Mouse (Mus musculus): ENCODE data around the gene Isx.

Gene Isx

GRCm38 (mm10) chr8:74872940-74873339 lies at the start of gene Isx:
Gene Isx (plus strand): TSS chr8:74873173.
- no peak for DNase-seq (ENCODE audit: low spot score)

- DNase-seq (ENCODE audit: low spot score) = peak; percentile 52
These were observed 45.3 kb upstream of the Isx start for GRCm38 (mm10) chr8:74827689-74828088.

- no peak for DNase-seq (ENCODE audit: low spot score)
These were observed 41.7 kb upstream of the Isx start for GRCm38 (mm10) chr8:74831322-74831721.

- DNase-seq (ENCODE audit: low spot score) = no peak
These were observed 38.7 kb upstream of the Isx start for GRCm38 (mm10) chr8:74834246-74834645.

- peak; percentile 31 for DNase-seq (ENCODE audit: low spot score)
These were observed 25.5 kb upstream of the Isx start for GRCm38 (mm10) chr8:74847376-74848048.

GRCm38 (mm10) chr8:74848707-74849106 lies 24.3 kb upstream of the Isx start:
- DNase-seq (ENCODE audit: low spot score) = no peak

- no peak for DNase-seq (ENCODE audit: low spot score)
These were observed 22.0 kb upstream of the Isx start for GRCm38 (mm10) chr8:74850971-74851370.

- DNase-seq (ENCODE audit: low spot score) = no peak
These were observed 21.1 kb upstream of the Isx start for GRCm38 (mm10) chr8:74851837-74852236.

- peak; percentile 51 for DNase-seq (ENCODE audit: low spot score)
These were observed 19.5 kb upstream of the Isx start for GRCm38 (mm10) chr8:74853488-74853887.

GRCm38 (mm10) chr8:74854786-74855185 lies 18.2 kb upstream of the Isx start:
- DNase-seq (ENCODE audit: low spot score) = no peak

GRCm38 (mm10) chr8:74855341-74855740 lies 17.6 kb upstream of the Isx start:
- DNase-seq (ENCODE audit: low spot score) = no peak

GRCm38 (mm10) chr8:74859241-74859640 lies 13.7 kb upstream of the Isx start:
- no peak for DNase-seq (ENCODE audit: low spot score)

- no peak for DNase-seq (ENCODE audit: low spot score)
These were observed 12.5 kb upstream of the Isx start for GRCm38 (mm10) chr8:74860449-74860848.

GRCm38 (mm10) chr8:74862598-74862997 lies 10.4 kb upstream of the Isx start:
- DNase-seq (ENCODE audit: low spot score) = no peak

- no peak for DNase-seq (ENCODE audit: low spot score)
These were observed 2.5 kb upstream of the Isx start for GRCm38 (mm10) chr8:74870346-74870949.

- DNase-seq (ENCODE audit: low spot score) = no peak
These were observed 1.3 kb upstream of the Isx start for GRCm38 (mm10) chr8:74871686-74872085.

- DNase-seq (ENCODE audit: low spot score) = no peak
These were observed 686 bp upstream of the Isx start for GRCm38 (mm10) chr8:74872151-74872823.

- DNase-seq (ENCODE audit: low spot score) = no peak
These were observed 1.6 kb downstream of the Isx start for GRCm38 (mm10) chr8:74874565-74874964.

GRCm38 (mm10) chr8:74878637-74879036 lies 5.7 kb downstream of the Isx start:
- DNase-seq (ENCODE audit: low spot score) = no peak

GRCm38 (mm10) chr8:74888763-74889162 lies 15.8 kb downstream of the Isx start:
- peak; percentile 41 for DNase-seq (ENCODE audit: low spot score)

- DNase-seq (ENCODE audit: low spot score) = peak; percentile 51
These were observed 18.1 kb downstream of the Isx start for GRCm38 (mm10) chr8:74891030-74891429.

- no peak for DNase-seq (ENCODE audit: low spot score)
These were observed 23.3 kb downstream of the Isx start for GRCm38 (mm10) chr8:74896302-74896701.

- no peak for DNase-seq (ENCODE audit: low spot score)
These were observed 24.3 kb downstream of the Isx start for GRCm38 (mm10) chr8:74897315-74897714.

Measured in layer of hippocampus, adult 11-12 months (tissue).